Mouse (Mus musculus) small intestine, adult 2 months (tissue): ENCODE results near the gene Prpf31. TPM values are rescaled to one million over a fixed set of nuclear protein-coding genes. Genes with fewer than 3 reads are reported as not detected.

Experiments
- H3K27ac ChIP-seq: fragments of 200-500 bp; 2 replicates; pipeline ENCODE4 v1.5.1; 2012; ENCODE audit warnings: low read depth, low read length, control low read depth, inconsistent platforms; ENCODE audit not compliant: insufficient read depth
- H3K27me3 ChIP-seq: fragments of 200-500 bp; 2 replicates; pipeline ENCODE4 v1.6.1; 2012; ENCODE audit warnings: mild to moderate bottlenecking, moderate library complexity, low read length, inconsistent platforms; ENCODE audit not compliant: control insufficient read depth, insufficient read depth
- H3K36me3 ChIP-seq: fragments of 200-500 bp; 2 replicates; pipeline ENCODE4 v1.6.1; 2012; ENCODE audit warnings: mild to moderate bottlenecking, low read length, control low read depth, inconsistent platforms; ENCODE audit not compliant: control insufficient read depth, insufficient read depth
- H3K4me1 ChIP-seq: fragments of 200-500 bp; 2 replicates; pipeline ENCODE4 v1.6.1; 2012; ENCODE audit warnings: low read length, inconsistent platforms, mixed read lengths; ENCODE audit not compliant: control insufficient read depth, insufficient read depth, insufficient read length
- H3K4me3 ChIP-seq: fragments of 200-500 bp; 2 replicates; pipeline ENCODE4 v1.5.1; 2012; ENCODE audit warnings: low read depth, mild to moderate bottlenecking, control low read depth, inconsistent platforms, low read length, moderate library complexity
- CTCF ChIP-seq: fragments of 200-500 bp; IDR thresholded peaks from 2 replicates; pipeline ENCODE4 v1.5.1; 2012; ENCODE audit warnings: low read depth, mild to moderate bottlenecking, control low read depth, inconsistent platforms, low read length, moderate library complexity, mixed read lengths; ENCODE audit not compliant: insufficient replicate concordance, insufficient read length; ENCODE audit errors: extremely low read depth
- POLR2A ChIP-seq: fragments of 200-500 bp; IDR thresholded peaks from 2 replicates; pipeline ENCODE4 v1.6.1; 2012; ENCODE audit warnings: low read depth, mild to moderate bottlenecking, control low read depth, inconsistent platforms, low read length, moderate library complexity
- WGBS: fragments of 180-500 bp; shearing (Covaris S2); methylation state at CpG from one replicate; pipeline ENCODE4 v1.1.7; 2018; 5-methylcytosine and 5-hydroxymethylcytosine counted together
- polyA plus RNA-seq: library from polyadenylated mRNA; depleted of rRNA; stranded (reverse); fragments of >200 nt; gene quantifications from 2 replicates; pipeline ENCODE4 v1.2.3, GENCODE M21; 2012; rRNA removed

Gene Prpf31
- polyA plus RNA-seq, 1 experiment, result 16.7 TPM

GRCm38 (mm10) chr7:3691919-3692318 is 62.1 kb downstream of the Prpf31 start:
- Histone ChIP-seq H3K36me3 (peaks cover 4% of the 10 kb centered on the region), H3K27ac (no peak overlapping the region), H3K27me3 (no peaks in the 10 kb centered on the region), H3K4me3 (peak overlapping the region; percentile 73), H3K4me1 (peaks cover 9% of the 10 kb centered on the region; the same call in 1 of the 2 replicates)
- 12% methylated on average over 3 of the region's 3 CpGs for WGBS
- TF ChIP-seq POLR2A (no peak), CTCF (no peak)

Other genes with a start within 250 kb of the Prpf31 start
- 0.60 and 0.77 TPM in 2 replicates for gene Cacng8, start 239.3 kb upstream of the Prpf31 start, polyA plus RNA-seq
- 0.04 TPM in 1 of 2 replicates, not detected in the other for gene Cacng6, start 205.8 kb upstream of the Prpf31 start, polyA plus RNA-seq
- gene Tarm1, start 127.4 kb upstream of the Prpf31 start, polyA plus RNA-seq, result not detected in 2 replicates
- gene Oscar, start 13.8 kb upstream of the Prpf31 start, polyA plus RNA-seq, result 0.10 TPM in 1 of 2 replicates, not detected in the other
- gene Ndufa3, start 12.6 kb upstream of the Prpf31 start, polyA plus RNA-seq, result 238 and 337 TPM in 2 replicates
- 2.2 and 6.9 TPM in 2 replicates for gene Tfpt, start 56 bp upstream of the Prpf31 start, polyA plus RNA-seq
- 48.3 and 88.2 TPM in 2 replicates for gene Cnot3, start 15.3 kb downstream of the Prpf31 start, polyA plus RNA-seq
- 2.4 and 5.1 TPM in 2 replicates for gene Leng1, start 35.9 kb downstream of the Prpf31 start, polyA plus RNA-seq
- 119 and 229 TPM in 2 replicates for gene Tmc4, start 47.6 kb downstream of the Prpf31 start, polyA plus RNA-seq
- gene Tsen34, start 62.9 kb downstream of the Prpf31 start, polyA plus RNA-seq, result 50.3 and 92.2 TPM in 2 replicates
- gene Mboat7, start 63.5 kb downstream of the Prpf31 start, polyA plus RNA-seq, result 33.0 and 59.6 TPM in 2 replicates
- 1,258 and 1,397 TPM in 2 replicates for gene Rps9, start 74.0 kb downstream of the Prpf31 start, polyA plus RNA-seq
- 4.7 and 5.2 TPM in 2 replicates for gene Pirb, start 90.4 kb downstream of the Prpf31 start, polyA plus RNA-seq
- gene Gm15448, start 195.7 kb downstream of the Prpf31 start, polyA plus RNA-seq, result 0.11 and 0.18 TPM in 2 replicates
- gene Pira2, start 215.1 kb downstream of the Prpf31 start, polyA plus RNA-seq, result 0.41 and 0.83 TPM in 2 replicates